ENCODE assay signal across 13 mouse cellular contexts in the genomic region with DNA sequence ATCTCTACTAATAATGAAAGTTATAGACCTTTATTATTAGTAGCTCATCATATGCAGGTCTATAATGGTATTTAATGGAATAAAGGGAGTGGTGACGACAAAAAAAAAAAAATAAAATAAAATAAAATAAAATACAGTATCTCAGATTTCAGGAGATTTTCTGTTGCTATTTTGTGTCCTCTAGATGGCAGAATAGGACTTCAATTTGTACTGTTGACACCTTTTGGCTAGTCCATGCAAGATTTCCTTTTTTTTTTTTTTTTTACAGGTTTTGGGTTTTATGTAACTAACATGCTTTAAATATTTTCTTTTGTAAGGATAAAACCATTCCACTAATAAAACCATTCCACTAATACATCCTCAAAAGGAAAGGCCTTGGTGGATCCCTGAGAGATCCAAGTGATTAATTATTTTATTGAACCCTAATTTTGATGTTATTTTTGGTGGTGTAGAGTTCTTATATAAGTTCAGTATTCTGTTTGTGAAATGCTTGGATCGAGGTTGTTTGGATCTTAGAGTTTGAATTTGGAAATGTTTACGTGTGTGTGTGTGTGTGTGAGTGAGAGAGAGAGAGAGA. TPM values are rescaled to one million over a fixed set of nuclear protein-coding genes. Genes with fewer than 3 reads are reported as not detected.
DNase-seq lines count a peak whose midpoint lies in the region; ATAC-seq and TF ChIP-seq lines count a peak whose summit lies in the region.
"Had no signal": no experiment of that assay in that cellular context is flagged by ENCODE, and none has a peak within 500 bp of the region (broad histone marks: within the 10 kb centered on the region; RNA-seq: fewer than 3 reads in every experiment).

No protein-coding gene starts in this region.

- no peak overlapping the region for H3K27ac ChIP-seq in kidney, postnatal 0 days
- H3K27ac ChIP-seq in ES-E14 (ENCODE audit: insufficient read depth, low read depth, low read length, poor library complexity, severe bottlenecking) = no peak overlapping the region
- no peak overlapping the region for H3K27ac ChIP-seq in embryonic facial prominence, embryonic 14.5 days (replicated peaks; ENCODE audit: low read depth, low read length)
- H3K27ac ChIP-seq: hindbrain, embryonic 13.5 days; limb, embryonic 12.5 days had no signal

- H3K4me1 ChIP-seq in kidney, postnatal 0 days (replicated peaks; ENCODE audit: insufficient read depth, low read length) = no peaks in the 10 kb centered on the region
- no peaks in the 10 kb centered on the region for H3K4me1 ChIP-seq in ES-E14 (ENCODE audit: control insufficient read depth in 2 of 2, insufficient read depth in 2 of 2, low read length in 2 of 2, poor library complexity in 1 of 2)
- no peaks in the 10 kb centered on the region for H3K4me1 ChIP-seq in embryonic facial prominence, embryonic 14.5 days (ENCODE audit: control insufficient read depth, insufficient read depth, low read length)
- H3K4me1 ChIP-seq: hindbrain, embryonic 13.5 days; limb, embryonic 12.5 days had no signal

- H3K27me3 ChIP-seq in kidney, postnatal 0 days (ENCODE audit: insufficient read depth, low read length) = no peaks in the 10 kb centered on the region
- H3K27me3 ChIP-seq in embryonic facial prominence, embryonic 14.5 days (replicated peaks; ENCODE audit: control insufficient read depth, insufficient read depth, low read length) = no peaks in the 10 kb centered on the region
- H3K27me3 ChIP-seq: hindbrain, embryonic 13.5 days; limb, embryonic 12.5 days had no signal

- peak; percentile 62 for TF ChIP-seq CTCF in kidney, postnatal 0 days (IDR thresholded peaks at IDR 0.05; ENCODE audit: low read depth)

- no peaks in the 10 kb centered on the region for H3K9me3 ChIP-seq in kidney, postnatal 0 days (replicated peaks; ENCODE audit: low read length)
- H3K9me3 ChIP-seq in ES-E14 (ENCODE audit: control insufficient read depth, insufficient read depth, low read depth, low read length) = no peaks in the 10 kb centered on the region
- no peaks in the 10 kb centered on the region for H3K9me3 ChIP-seq in embryonic facial prominence, embryonic 14.5 days (ENCODE audit: control insufficient read depth, low read length)
- H3K9me3 ChIP-seq: hindbrain, embryonic 13.5 days; limb, embryonic 12.5 days had no signal

- no peak overlapping the region for H3K9ac ChIP-seq in kidney, postnatal 0 days (ENCODE audit: low read depth, low read length)
- H3K9ac ChIP-seq in ES-E14 (ENCODE audit: insufficient read depth, low read depth, low read length, poor library complexity, severe bottlenecking) = no peak overlapping the region
- H3K9ac ChIP-seq in embryonic facial prominence, embryonic 14.5 days (ENCODE audit: low read depth, low read length) = no peak overlapping the region
- H3K9ac ChIP-seq: hindbrain, embryonic 13.5 days; limb, embryonic 12.5 days had no signal

- H3K4me2 ChIP-seq in kidney, postnatal 0 days (ENCODE audit: low read length) = no peak overlapping the region
- no peak overlapping the region for H3K4me2 ChIP-seq in embryonic facial prominence, embryonic 14.5 days (ENCODE audit: low read depth, low read length)
- H3K4me2 ChIP-seq: hindbrain, embryonic 13.5 days; limb, embryonic 12.5 days had no signal

- WGBS in kidney, postnatal 0 days = 57% methylated on average over 3 of the region's 3 CpGs
- 61% methylated on average over 3 of the region's 3 CpGs for WGBS in embryonic facial prominence, embryonic 14.5 days

- no peaks in the 10 kb centered on the region for H3K36me3 ChIP-seq in kidney, postnatal 0 days (ENCODE audit: insufficient read depth, low read length)
- no peaks in the 10 kb centered on the region for H3K36me3 ChIP-seq in ES-E14 (ENCODE audit: control insufficient read depth, insufficient read depth, low read length, poor library complexity, severe bottlenecking)
- no peaks in the 10 kb centered on the region for H3K36me3 ChIP-seq in embryonic facial prominence, embryonic 14.5 days (ENCODE audit: control insufficient read depth, insufficient read depth, low read length)
- H3K36me3 ChIP-seq: hindbrain, embryonic 13.5 days; limb, embryonic 12.5 days had no signal

- H3K4me3 ChIP-seq in kidney, postnatal 0 days (replicated peaks; ENCODE audit: low read depth, low read length) = no peak overlapping the region
- no peak overlapping the region for H3K4me3 ChIP-seq in ES-E14 (ENCODE audit: insufficient read depth in 1 of 2, low read depth in 1 of 2, low read length in 2 of 2, poor library complexity in 1 of 2, severe bottlenecking in 1 of 2)
- no peak overlapping the region for H3K4me3 ChIP-seq in embryonic facial prominence, embryonic 14.5 days (ENCODE audit: low read depth, low read length)
- H3K4me3 ChIP-seq: hindbrain, embryonic 13.5 days; limb, embryonic 12.5 days had no signal

- DNase-seq in cerebellum, adult 9-10 months = peak; percentile 8
- no peak for DNase-seq in cerebellum, postnatal 14 days
- peak; percentile 65 for DNase-seq in kidney, postnatal 0 days (ENCODE audit: low spot score)
- no peak for DNase-seq in kidney, postnatal 25 days
- DNase-seq in ES-E14 (ENCODE audit: low read depth, low spot score) = no peak
- DNase-seq in embryonic facial prominence, embryonic 14.5 days (ENCODE audit: low spot score) = peak; percentile 58
- no peak for DNase-seq in heart, adult 8-10 months (ENCODE audit: low spot score)
- DNase-seq in cerebellum, postnatal 36 days = no peak
- DNase-seq: gastrocnemius, postnatal 36 days; thymus, postnatal 25 days had no signal

- in situ Hi-C loops in ES-E14 (cut with MboI; ENCODE audit: low sequenced_read_pairs in 2 of 2, unreplicated experiment in 2 of 2) = no loop called here

- ATAC-seq in kidney, postnatal 0 days (replicated peaks; ENCODE audit: low FRiP score, low read depth) = no peak
- ATAC-seq in embryonic facial prominence, embryonic 14.5 days (ENCODE audit: low read depth) = no peak
- ATAC-seq: activated CD4-positive, CD25-positive, alpha-beta regulatory T cell, adult 4 months had no signal

TF ChIP-seq in ES-E14, 5 proteins besides CTCF, POLR2A, EP300 and RAD21:
- 0 out of 2 replicates have a peak, but pooled peaks have one; percentile 12 for TF ChIP-seq ZC3H11A (IDR thresholded peaks at IDR 0.05; ENCODE audit: borderline replicate concordance, low read depth, low read length)
- no peak for TF ChIP-seq MAFK (IDR thresholded peaks at IDR 0.05; ENCODE audit: insufficient read depth, low read depth, low read length)
- TF ChIP-seq ZNF384 (IDR thresholded peaks at IDR 0.05; ENCODE audit: low read depth, low read length) = peak; percentile 86
- no peak for TF ChIP-seq CHD2 (IDR thresholded peaks at IDR 0.05; ENCODE audit: low read depth, low read length)
- no peak for TF ChIP-seq HCFC1 (IDR thresholded peaks at IDR 0.05; ENCODE audit: borderline replicate concordance, insufficient read depth, low read length)

RNA-seq across cellular contexts. Expression of gene Nsun6, which starts 41.7 kb away (rescaled TPM):
- 11.1 and 11.6 TPM in 2 replicates for polyA plus RNA-seq in kidney, postnatal 0 days (2015; fragmentation: Nextera tagmentation; extraction: Ambion mirVana)
- 10.3 and 11.8 TPM in 2 replicates for total RNA-seq in ES-E14 (2012; rRNA removed)
- polyA plus RNA-seq in embryonic facial prominence, embryonic 14.5 days (2014; fragmentation: Nextera tagmentation; extraction: Ambion mirVana) = 9.9 and 10.6 TPM in 2 replicates
- 1 to 10 TPM; 4.6 to 6.7 (median 5.5) TPM for total RNA-seq in heart, adult 8-10 months (2022)

RNA-seq across cellular contexts. Expression of gene Arl5b, which starts 47.4 kb away (rescaled TPM):
- polyA plus RNA-seq in kidney, postnatal 0 days (2015; fragmentation: Nextera tagmentation; extraction: Ambion mirVana) = 17.7 and 18.9 TPM in 2 replicates
- total RNA-seq in ES-E14 (2012; rRNA removed) = 32.0 and 38.3 TPM in 2 replicates
- polyA plus RNA-seq in embryonic facial prominence, embryonic 14.5 days (2014; fragmentation: Nextera tagmentation; extraction: Ambion mirVana) = 29.3 and 37.1 TPM in 2 replicates
- 10 to 100 TPM; 17.6 to 26.7 (median 21.9) TPM for total RNA-seq in heart, adult 8-10 months (2022)

Comparison
In these comparisons a context has a peak if more than half of its experiments do, and no peak if none do; other contexts are left out.
1. DNase-seq: peak in cerebellum, adult 9-10 months (single experiment), kidney, postnatal 0 days (single experiment) and embryonic facial prominence, embryonic 14.5 days (single experiment); none in cerebellum, postnatal 14 days (0 of 2), kidney, postnatal 25 days (0 of 2), ES-E14 (single experiment), heart, adult 8-10 months (single experiment) and cerebellum, postnatal 36 days (0 of 2).